Mouse (Mus musculus): ENCODE measurements around the gene Tef. TPM values are rescaled to one million over a fixed set of nuclear protein-coding genes. Genes with fewer than 3 reads are reported as not detected.

Tef gene
- total RNA-seq (2017): 44.4 to 60.3 TPM (median 52.9 TPM) in 3 replicates

GRCm38 (mm10) chr15:81802001-81802890, at the start of gene Tef:
Tef (plus strand) TSS chr15:81802421.
- peak; percentile 86 for ATAC-seq (replicated peaks; ENCODE audit: insufficient number of reproducible peaks, low FRiP score, low TSS enrichment, poor library complexity, severe bottlenecking)

GRCm38 (mm10) chr15:81753669-81754068, 48.6 kb upstream of the Tef start:
- ATAC-seq (replicated peaks; ENCODE audit: insufficient number of reproducible peaks, low FRiP score, low TSS enrichment, poor library complexity, severe bottlenecking): no peak

DNA sequence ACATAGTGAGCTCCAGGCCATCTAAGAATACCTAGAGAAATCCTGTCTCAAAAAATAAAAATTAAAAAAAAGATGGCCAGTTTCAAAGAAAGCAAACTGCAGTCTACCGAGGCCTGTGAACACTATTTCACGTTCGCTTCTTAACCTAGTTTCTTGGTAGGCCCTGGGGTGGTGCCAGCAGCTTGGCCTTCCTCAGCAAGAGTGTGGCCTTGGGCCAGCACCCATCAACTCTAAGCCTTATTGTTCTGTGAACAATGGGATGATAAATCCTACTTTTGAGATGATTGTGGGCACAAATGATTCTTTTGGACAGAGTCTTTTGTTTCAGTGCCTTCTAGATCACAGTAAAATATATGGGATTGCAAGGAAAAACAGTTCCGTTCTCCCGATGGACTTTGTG, 43.5 kb upstream of the Tef start:
- ATAC-seq (replicated peaks; ENCODE audit: insufficient number of reproducible peaks, low FRiP score, low TSS enrichment, poor library complexity, severe bottlenecking): no peak

DNA sequence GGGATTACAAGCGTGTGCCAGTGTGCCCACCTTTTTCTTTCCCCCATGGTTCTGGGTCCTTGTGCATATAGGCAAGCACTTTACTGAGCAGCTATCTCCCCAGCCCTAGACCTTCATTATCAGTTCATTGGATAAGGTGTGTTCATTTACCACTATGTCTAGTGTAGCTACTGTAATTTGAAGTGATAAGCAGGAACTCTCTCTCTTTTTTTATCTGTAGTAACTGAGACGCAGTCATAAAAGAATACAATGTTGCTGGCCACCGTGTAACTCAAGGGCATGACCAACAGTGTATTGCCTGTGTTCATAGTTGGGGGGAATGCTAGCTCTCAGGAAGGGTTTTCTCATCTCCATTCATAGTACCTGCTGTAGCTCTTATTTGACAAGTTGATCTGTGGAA, 42.7 kb upstream of the Tef start:
- ATAC-seq (replicated peaks; ENCODE audit: insufficient number of reproducible peaks, low FRiP score, low TSS enrichment, poor library complexity, severe bottlenecking): no peak

DNA sequence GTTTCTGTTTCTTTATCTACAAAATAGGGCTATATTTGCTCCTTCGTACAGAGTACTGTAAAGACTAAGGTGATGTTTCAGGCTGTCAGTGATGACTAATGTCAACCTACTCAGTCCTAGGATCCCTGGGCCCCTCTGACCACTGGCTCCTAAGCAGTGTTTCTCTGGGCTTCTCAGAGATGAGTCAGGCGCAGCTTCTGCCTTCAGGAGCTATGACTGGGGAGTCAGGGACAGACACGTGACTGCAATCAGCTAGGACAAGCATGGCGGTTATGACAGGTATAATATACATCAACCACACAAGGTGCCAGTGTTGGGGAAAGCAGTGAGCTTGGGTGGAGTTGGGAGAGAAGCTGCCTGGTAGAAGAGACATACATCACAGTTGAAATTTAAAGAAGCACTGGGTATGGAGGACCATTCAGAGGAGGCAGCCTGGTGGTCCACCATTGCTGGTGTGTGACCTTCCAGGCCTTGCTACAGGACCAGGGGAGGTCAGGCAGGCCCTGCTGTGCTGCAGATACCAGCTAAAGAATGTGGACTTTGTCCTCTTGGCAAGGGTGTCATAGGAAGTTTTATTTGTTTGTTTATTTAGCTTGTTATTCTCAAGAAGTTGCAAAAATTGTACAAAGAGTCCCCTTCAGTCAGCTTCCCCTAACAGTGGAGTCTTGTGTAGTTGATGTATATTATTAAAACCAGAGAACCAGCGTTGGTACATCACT, 41.7 kb upstream of the Tef start:
- ATAC-seq (replicated peaks; ENCODE audit: insufficient number of reproducible peaks, low FRiP score, low TSS enrichment, poor library complexity, severe bottlenecking): no peak

GRCm38 (mm10) chr15:81761381-81761780, 40.8 kb upstream of the Tef start:
- no peak for ATAC-seq (replicated peaks; ENCODE audit: insufficient number of reproducible peaks, low FRiP score, low TSS enrichment, poor library complexity, severe bottlenecking)

DNA sequence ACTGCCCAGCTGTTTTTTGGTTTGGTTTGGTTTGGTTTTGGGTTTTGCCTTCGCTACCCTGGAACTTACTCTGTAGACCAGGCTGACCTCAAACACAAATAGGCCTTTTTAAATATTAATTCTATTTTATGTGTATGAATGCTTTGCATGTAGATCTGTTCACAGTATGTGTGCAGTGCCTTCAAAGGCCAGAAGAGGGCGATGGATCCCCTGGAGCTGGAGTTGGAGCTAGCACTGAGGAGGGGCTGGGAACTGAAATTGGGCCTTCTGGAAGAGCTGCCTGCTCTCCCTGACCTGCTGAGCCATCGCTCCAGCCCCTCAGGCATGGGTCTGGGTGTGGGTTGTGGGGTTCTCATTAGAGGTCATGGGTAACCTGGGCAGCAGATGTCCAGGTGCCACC, 40.3 kb upstream of the Tef start:
- ATAC-seq (replicated peaks; ENCODE audit: insufficient number of reproducible peaks, low FRiP score, low TSS enrichment, poor library complexity, severe bottlenecking): no peak

GRCm38 (mm10) chr15:81764573-81764972, 37.6 kb upstream of the Tef start:
- no peak for ATAC-seq (replicated peaks; ENCODE audit: insufficient number of reproducible peaks, low FRiP score, low TSS enrichment, poor library complexity, severe bottlenecking)

DNA sequence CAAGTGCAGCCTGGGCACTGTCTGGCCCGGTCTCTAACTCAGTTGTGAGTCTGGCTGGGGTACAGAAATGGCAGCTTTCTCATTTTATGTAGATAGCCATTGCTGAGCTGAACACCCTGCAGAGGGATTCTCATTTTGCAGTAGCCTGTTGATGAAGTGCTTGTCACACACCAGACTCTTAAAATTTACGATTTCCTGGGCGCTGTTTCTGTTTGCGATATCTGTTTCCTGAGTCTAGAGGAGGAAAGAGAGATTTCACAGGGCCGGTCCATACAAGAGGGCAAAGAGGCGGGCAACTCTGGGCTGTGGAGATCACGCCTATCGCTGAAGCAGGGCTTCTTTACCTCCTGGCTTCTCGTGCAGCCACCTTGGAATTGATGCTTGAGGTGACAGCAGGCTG, 36.6 kb upstream of the Tef start:
- no peak for ATAC-seq (replicated peaks; ENCODE audit: insufficient number of reproducible peaks, low FRiP score, low TSS enrichment, poor library complexity, severe bottlenecking)

DNA sequence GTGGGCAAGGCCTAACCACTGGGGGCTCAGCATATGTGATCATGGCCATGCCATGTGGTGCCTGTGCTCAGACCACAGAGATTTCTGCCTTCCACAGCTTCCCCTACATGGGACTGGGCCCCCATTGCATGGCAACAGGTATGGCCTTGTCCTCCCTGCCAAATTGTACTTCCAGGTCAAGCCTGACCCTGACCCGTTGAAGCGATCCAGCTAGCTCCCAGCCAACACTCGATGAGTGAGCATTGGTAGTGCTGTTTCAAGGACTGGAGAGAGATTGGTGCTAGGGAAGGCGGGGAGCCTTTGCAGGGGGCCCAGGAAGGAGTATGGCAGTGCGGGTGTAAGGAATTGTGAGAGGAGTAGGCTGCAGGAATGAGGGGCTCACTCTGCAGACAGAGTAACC, 35.8 kb upstream of the Tef start:
- no peak for ATAC-seq (replicated peaks; ENCODE audit: insufficient number of reproducible peaks, low FRiP score, low TSS enrichment, poor library complexity, severe bottlenecking)

DNA sequence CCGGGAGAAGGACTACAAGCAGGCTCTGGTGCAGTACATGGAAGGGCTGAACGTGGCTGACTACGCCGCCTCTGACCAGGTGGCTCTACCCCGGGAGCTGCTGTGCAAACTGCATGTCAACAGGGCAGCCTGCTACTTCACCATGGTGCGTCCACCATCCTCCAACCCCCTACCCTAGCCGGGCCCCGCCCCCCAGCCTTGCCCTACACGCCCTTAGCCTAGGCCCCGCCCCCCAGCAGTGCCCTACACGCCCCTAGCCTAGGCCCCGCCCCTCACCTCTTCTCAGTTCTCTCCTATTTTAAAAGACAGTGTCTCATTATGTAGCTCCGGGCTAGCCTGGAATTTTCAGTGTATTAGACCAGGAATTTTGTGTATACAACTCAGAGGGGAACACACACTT, 33.2 kb upstream of the Tef start:
- no peak for ATAC-seq (replicated peaks; ENCODE audit: insufficient number of reproducible peaks, low FRiP score, low TSS enrichment, poor library complexity, severe bottlenecking)

DNA sequence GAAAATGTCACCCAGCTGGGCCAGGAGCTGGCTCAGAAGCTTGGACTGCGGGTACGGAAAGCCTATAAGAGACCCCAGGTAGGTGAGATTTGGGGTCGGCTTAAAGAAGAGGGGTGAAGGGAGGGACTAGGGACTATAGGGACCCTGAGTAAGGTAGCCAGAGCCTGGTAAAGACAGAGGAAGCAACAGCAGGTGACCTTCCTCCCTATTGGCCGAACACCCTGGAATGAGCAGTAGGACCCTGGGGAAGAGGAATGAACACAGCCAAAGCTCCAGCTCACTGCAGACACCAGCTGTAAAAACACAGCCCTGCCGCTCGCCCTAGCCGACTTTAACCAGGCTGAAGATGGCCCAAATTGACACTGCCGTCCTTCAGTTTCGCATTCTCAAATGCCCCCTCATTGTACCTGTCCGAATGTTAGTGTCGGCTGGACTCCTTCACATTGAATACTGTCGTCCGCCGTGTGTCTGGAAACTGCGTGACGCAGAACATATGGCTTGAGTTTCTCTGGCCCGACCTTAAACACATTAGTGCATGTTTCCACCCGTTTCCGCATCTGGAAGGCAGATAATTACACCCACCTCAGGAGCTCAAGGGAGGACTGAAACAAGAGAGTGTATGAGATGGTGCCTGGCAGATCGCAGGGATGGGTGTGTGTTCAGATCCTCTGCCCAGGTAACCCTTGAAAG, 29.6 kb upstream of the Tef start:
- no peak for ATAC-seq (replicated peaks; ENCODE audit: insufficient number of reproducible peaks, low FRiP score, low TSS enrichment, poor library complexity, severe bottlenecking)

DNA sequence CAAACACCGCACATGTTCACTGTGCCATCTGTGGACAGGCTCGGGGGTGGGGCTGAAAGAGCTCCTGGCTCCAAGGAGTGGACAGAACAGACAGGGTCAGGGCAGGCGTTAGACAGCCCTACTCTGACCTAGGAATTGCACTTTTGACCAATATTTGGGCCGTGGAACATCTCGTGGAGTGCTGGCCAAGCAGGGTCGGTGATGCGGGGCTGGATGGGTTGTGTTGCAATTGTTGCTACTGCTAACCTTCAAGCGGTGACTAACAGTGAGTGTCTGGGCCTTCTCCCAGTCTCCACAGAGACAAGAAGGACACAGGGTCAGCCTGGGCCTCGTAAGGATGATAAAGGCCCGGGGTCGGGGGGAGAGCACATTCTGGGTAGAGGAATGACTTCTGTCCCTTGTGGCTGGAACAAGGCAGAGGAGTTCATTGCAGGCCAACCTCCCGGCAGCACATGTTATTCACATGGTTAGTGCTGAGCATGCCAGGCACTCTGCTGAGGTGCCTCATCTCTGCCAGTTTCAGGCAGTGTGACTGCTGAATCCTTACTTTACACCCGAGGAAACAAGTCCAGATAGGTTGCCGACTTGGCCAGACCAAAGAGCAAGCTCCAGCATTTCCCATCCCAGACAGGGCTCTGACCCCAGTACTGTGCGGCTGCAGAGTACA, 27.6 kb upstream of the Tef start:
- ATAC-seq (replicated peaks; ENCODE audit: insufficient number of reproducible peaks, low FRiP score, low TSS enrichment, poor library complexity, severe bottlenecking): no peak

GRCm38 (mm10) chr15:81776631-81777422, 25.4 kb upstream of the Tef start:
- no peak for ATAC-seq (replicated peaks; ENCODE audit: insufficient number of reproducible peaks, low FRiP score, low TSS enrichment, poor library complexity, severe bottlenecking)

DNA sequence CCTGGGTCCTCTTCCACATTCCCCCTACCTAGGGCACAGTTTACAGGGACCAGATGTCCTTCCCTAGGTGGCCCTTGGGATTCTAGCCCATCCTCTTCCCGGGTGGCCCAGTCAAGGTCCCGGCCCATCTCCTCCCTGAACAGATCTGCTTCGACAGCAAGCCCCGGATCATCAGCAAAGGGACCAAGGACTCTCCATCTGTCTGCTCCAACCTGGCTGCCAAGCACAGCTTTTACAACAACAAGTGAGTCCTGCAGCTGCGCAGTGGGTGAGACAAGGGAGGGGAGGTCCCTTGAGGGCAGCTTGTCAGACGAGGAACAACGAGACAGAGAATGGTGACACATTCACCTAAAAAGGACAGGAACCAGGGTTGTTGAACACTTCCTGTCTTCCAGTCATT, 20.4 kb upstream of the Tef start:
- no peak for ATAC-seq (replicated peaks; ENCODE audit: insufficient number of reproducible peaks, low FRiP score, low TSS enrichment, poor library complexity, severe bottlenecking)

GRCm38 (mm10) chr15:81784762-81785161, 17.5 kb upstream of the Tef start:
- no peak for ATAC-seq (replicated peaks; ENCODE audit: insufficient number of reproducible peaks, low FRiP score, low TSS enrichment, poor library complexity, severe bottlenecking)

DNA sequence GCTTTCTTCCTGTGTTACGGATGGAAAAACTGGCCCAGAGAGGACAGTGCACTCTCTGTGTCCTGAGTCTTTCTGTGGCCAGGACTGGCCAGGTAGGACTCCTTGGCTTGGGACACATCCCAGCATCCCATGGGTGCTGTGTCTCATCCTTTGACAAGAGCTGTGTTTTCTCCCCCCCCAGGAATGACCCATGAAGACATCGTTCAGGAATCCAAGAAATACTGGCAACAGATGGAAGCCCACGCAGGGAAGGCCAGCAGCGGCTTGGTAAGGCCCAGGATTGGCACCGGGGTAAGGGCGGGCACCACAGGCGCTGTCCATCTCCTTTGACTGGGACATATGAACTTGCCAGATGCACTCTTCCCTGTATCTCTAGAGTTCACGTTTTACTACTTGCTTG, 16.5 kb upstream of the Tef start:
- no peak for ATAC-seq (replicated peaks; ENCODE audit: insufficient number of reproducible peaks, low FRiP score, low TSS enrichment, poor library complexity, severe bottlenecking)

GRCm38 (mm10) chr15:81787525-81787924, 14.7 kb upstream of the Tef start:
- ATAC-seq (replicated peaks; ENCODE audit: insufficient number of reproducible peaks, low FRiP score, low TSS enrichment, poor library complexity, severe bottlenecking): no peak

Measured in monocyte, adult 5-6 weeks (primary cell).